Mouse (Mus musculus) bone marrow macrophage, adult 2 months (primary cell): ENCODE results near the gene Olfr433.

ENCODE experiments used
- CTCF ChIP-seq: IDR thresholded peaks from 2 replicates; pipeline ENCODE4 v1.5.1; 2012; ENCODE audit warnings: low read depth, mild to moderate bottlenecking, low read length, moderate library complexity
- POLR2A ChIP-seq: IDR thresholded peaks from 2 replicates; pipeline ENCODE4 v1.6.1; 2012; ENCODE audit warnings: mild to moderate bottlenecking, low read depth, low read length, borderline replicate concordance

DNA sequence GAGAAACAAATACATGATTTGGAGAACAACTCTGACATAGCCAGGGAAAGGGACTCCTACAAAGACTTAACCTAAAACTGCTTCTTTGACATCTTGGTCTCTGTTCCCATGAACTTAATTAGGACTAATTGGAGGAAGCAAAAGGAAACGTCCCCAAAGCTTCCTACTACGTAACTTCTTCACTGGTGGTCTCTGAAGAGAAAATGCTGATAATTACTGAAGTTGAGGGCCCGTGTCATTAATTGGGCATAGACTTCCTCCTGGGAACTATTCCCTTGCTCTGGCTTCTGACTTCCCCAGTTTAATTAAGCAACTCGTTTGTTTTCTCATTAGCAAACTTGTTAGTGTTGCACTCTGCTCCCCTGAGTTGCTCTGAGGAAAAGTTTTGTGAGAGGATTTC is 4.7 kb upstream of the Olfr433 start:
- no peak for TF ChIP-seq CTCF
- no peak for TF ChIP-seq POLR2A
